Mouse (Mus musculus) mesoderm, embryonic 11.5 days (tissue): ENCODE results near the gene Slc7a14.

Experiments used
- DNase-seq: peaks from one replicate; pipeline ENCODE4 v3.0.0-alpha.2; 2012; ENCODE audit warnings: low read depth, low spot score

Slc7a14 gene

GRCm38 (mm10) chr3:31261418-31262014, 48.7 kb downstream of the Slc7a14 start:
- DNase-seq, result no peak

DNA sequence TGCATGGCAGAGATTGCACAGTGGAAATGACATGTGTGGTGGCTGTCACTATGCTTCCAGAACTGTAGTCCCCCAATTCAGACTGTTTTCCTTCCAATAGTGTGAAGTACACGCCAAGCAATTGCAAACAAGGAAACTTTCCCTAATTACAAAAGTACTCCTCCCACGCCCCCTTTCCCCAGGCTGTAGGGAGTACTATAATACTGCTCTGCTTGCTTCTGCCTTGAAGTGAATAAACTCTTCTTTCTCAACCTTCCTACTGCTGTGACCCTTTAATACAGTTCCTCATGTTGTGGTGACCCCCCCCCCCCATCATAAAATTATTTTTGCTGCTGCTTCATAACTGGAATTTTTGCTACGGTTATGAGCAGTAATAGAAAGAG, 49.2 kb downstream of the Slc7a14 start:
- DNase-seq, result no peak

- peak; percentile 87 for DNase-seq
Measured at GRCm38 (mm10) chr3:31260329-31260963, 49.7 kb downstream of the Slc7a14 start.

DNA sequence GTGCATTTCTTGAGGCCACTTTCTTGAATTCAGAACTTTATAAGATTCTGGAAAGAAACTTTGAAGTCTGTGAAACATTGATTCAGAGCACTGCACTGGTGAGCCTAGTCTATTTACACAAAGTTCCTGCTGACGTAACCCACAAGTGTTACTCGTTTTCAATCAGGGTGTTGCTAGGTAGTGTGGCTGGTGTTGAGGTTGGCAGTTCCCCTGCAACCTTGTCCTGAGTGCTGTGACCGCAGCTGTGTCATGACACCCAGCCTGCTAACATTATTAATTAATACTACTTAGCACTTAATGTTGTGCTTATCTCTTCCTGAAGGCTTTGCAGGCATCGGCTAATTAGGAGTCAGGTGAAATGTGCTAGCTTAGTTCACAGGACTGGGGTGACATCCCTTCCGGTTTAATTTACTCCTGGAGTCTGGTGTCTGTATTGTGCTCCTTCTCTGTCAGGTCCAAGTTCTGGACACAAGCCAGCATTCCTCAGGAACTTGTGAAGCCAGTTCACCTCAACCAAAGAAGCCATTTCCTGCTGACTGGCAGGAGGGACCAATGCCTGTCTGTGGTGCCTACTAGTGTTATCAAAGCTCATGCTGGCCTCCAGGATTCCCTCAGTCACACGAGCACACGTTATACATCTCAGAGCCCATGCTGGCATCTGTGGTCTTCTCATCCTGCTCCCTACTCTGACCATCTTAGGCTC, 50.5 kb downstream of the Slc7a14 start:
- DNase-seq, result no peak

DNA sequence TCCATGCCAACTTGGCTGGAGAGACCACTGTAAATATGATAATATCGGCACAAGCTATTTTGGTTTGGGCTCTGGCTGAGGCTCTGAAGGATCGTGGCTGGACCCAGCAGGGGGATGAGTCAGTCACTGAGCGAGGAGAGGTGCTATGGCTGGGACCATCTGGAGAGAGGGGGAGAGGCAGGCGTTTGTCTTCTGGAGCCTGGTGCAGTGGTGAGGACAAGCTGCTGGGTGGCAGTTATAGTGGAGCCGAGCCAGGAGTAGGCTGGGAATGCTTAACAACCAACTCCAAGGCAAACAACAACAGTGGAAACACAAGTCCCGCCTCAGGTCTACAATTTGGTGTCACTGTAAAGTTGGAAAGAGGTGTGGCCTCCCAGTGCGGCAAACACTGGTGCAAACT, 55.8 kb downstream of the Slc7a14 start:
- no peak for DNase-seq

DNA sequence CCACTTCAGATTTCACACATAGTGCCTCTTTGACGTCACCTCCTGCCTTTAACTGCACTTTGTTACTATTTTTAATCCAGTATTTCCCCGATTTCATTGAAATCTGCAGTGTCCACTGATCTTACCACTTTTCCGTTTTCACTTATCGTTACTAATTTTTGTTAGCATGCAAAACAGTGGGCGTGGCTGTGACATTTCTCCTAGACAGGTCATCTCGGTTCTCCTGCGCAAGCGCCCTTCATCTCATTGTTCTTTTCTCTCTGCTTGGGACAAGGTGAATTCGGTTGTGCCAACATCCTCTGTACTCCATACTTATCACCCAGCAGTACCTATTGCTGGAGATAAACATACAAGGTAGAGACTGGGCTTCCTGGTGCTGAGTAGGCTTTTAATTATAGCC, 56.3 kb downstream of the Slc7a14 start:
- DNase-seq, result no peak

GRCm38 (mm10) chr3:31252566-31252965, 57.6 kb downstream of the Slc7a14 start:
- no peak for DNase-seq

GRCm38 (mm10) chr3:31243478-31243877, 66.7 kb downstream of the Slc7a14 start:
- DNase-seq, result no peak

DNA sequence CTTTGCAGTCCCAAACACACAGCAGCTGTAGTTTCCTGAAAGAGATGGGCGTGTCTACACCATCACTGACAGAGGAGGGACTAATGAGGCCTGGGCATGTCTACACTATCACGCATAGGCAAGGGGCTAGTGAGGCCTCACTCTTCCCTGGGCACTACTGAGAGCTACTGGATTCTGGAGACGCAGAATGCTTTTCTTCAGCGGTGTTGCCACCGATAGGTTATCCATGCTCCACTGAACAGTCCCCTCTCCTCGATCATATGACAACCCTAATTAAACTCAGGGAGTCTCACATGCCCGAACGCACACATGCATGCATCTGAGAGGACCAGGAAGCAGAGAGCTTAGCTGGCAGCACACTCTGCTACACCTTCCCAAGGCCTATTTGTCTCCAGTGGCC, 69.3 kb downstream of the Slc7a14 start:
- no peak for DNase-seq

DNA sequence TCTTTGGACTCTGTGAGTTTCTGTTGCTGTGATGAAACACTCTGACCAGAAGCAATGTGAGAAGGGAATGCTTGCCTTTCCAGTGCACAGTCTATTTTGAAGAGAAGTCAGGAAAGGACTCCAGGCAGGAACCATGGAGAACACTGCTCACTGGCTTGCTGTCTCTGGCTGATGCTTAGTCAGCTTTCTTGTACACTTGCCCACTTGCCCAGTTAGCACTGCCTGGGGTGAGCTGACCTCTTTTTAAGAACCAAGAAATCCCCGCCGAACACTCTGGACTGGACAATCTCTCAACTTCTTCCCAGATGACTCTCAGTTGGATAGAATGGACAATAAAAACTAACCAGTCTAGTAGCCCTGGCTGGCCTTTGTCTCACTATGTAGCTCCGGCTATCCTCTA, 70.5 kb downstream of the Slc7a14 start:
- no peak for DNase-seq

DNA sequence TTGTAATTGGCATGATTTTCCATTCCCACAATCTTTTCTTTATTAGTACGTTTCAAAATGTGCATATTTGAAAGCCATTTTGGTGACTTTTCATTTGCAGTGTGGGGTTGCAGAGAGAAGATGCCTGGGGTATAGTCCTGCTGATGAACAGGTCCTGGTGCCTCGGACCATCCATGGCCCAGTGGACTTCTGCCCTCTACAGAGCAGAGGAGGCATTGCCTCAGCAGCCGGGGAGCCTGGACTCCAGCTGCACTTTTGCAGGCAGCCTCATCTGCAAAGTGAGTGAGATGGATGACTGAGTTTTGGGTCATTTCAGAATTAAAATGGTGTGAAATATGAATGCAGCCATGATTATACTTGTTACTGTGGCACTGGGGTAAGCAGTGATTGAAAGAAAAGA, 72.2 kb downstream of the Slc7a14 start:
- DNase-seq, result no peak

- no peak for DNase-seq
Measured at GRCm38 (mm10) chr3:31236146-31236545, 74.0 kb downstream of the Slc7a14 start.

GRCm38 (mm10) chr3:31234356-31234755, 75.8 kb downstream of the Slc7a14 start:
- DNase-seq, result no peak

- no peak for DNase-seq
Measured at GRCm38 (mm10) chr3:31233746-31234312, 76.3 kb downstream of the Slc7a14 start.

DNA sequence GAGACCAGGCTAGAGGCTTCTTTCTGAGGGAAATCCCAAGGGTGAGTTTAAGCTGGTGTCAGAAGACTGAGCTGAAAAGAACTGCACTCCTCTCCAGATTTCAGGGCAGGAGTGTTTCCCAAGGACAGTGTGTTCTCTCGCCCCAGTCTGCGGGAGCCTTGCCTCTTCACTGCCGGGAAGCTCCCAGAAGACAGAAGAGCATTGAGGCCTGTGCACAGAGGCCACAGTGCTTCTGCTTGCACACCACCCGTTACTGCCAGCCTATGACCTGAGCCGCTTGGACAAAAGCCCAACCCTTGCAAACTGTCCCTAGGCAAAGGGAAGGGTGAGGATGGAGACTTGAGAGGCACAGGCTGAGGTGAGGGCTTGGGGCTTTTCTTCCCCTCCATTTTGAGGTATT, 80.9 kb downstream of the Slc7a14 start:
- no peak for DNase-seq

DNA sequence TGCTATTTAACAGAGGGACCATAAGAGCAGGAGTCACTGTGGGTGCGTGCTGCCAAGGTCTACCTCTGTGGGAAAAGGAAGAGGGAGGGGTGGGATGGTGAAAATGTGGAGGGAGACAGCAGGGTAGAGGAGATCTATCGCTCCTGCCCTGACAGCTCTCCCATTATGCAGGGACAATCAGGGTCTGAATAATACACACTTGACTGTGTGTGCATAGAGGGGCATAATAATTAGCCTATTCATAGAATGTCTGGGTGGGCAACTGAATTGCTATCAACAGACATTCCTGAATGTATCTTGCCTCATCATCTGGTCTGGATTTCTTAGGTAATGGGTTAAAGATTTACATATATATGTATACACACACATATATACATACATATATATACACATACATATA, 81.7 kb downstream of the Slc7a14 start:
- no peak for DNase-seq

- DNase-seq, result no peak
Measured at GRCm38 (mm10) chr3:31223551-31223950, 86.6 kb downstream of the Slc7a14 start.

GRCm38 (mm10) chr3:31220040-31220439, 90.1 kb downstream of the Slc7a14 start:
- DNase-seq, result no peak

- DNase-seq, result no peak
Measured at GRCm38 (mm10) chr3:31219483-31219882, 90.7 kb downstream of the Slc7a14 start.

DNA sequence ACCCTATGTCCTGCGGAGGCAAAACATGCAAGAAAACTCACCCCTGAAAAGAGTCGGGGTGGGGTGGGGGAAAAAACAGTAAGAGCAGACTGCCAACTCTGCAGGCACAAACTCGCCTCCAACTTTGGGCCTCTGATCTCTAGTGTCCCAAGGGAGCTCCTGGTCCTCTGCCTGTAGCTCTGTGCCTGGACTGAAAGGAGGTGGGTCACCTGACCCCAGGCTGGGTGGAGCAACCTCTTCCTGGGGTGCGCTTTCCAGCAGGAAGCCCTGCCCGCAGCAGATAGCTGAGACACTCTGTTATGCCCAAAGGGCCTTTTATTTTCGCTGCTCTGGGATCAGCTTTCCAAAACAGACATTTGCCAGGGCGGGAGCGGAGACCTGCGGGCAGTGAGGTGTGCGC, 92.7 kb downstream of the Slc7a14 start:
- DNase-seq, result no peak

DNA sequence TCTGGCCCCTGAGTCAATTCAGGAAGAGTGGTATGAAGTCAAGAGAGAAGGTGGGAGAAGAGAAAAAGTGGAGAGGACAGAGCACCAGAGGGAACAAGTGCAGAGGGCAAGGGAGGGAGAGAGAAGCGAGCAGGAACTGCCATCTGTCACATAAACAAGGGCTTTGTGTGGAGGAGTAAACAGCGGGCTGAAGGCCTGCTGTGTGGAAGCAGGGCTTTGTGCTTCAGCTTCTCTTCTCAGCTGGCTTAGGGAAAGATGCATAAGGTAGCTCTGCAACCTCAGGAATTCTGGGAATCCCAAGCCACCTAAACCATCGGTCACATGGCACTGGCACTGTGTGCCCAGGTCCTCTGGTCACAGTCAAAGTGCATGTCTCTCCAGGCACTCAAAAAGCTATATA, 96.4 kb downstream of the Slc7a14 start:
- no peak for DNase-seq

GRCm38 (mm10) chr3:31212205-31213038, 97.8 kb downstream of the Slc7a14 start:
- peak; percentile 73 for DNase-seq
